Mouse (Mus musculus) mature B cell (primary cell): Measurements from ENCODE around the gene Ppp1r18.

Source experiments
- in situ Hi-C: fragments of 300-500 bp; cut with MboI; formaldehyde crosslinking; loops from 2 replicates; pipeline ENCODE4 v1.14.3; 2019

The Ppp1r18 gene

GRCm38 (mm10) chr17:35907609-35908008 is 42.2 kb downstream of the Ppp1r18 start:
- in situ Hi-C loops = no loop called here

DNA sequence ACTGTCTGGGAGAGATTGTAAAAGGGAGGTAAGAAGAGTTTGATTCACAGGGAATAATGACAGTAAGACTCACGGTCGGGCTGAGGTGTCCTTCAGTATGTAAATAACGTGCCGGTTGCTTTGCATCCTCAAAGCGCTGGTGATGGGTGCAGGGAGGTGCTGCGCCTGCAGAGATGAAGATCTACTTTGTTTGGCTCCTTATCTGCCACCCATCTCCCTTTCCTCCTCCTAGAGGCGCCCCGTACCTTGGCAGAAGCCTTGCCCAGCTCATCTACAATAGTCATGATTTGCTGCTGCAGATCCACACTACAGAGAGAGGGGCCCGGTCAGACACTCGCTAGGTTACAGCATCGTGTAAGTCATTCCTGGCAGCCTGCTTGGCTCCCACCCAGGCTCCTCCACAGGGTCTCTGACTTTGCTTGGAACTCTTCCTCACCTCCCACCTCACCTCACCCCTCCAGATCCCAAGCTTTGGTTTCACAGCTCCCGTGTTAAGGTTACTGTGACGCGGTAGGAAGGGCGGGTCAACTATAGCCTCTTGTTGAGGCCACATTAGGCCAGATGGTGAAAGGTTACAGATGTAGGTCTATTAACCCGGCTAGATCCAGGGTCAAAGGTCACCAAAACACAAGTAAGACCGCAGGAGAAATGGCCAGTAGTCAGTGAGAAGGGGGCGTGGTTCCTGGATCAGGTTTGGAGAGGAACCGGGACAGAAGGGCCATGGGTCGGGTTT is 44.0 kb downstream of the Ppp1r18 start:
- in situ Hi-C loops = no loop called here

- in situ Hi-C loops = no loop called here
Observed at GRCm38 (mm10) chr17:35909919-35910369, 44.6 kb downstream of the Ppp1r18 start, which contains the start of gene Atat1. Gene Atat1, minus strand, starts transcription at chr17:35910075.

- in situ Hi-C loops = loop anchor here (5.0 kb wide), 1 partner anchor 78 kb away; the partner anchor contains the start of gene Tubb5
Observed at GRCm38 (mm10) chr17:35914975-35915374, 49.6 kb downstream of the Ppp1r18 start.

GRCm38 (mm10) chr17:35915538-35916296 is 50.3 kb downstream of the Ppp1r18 start:
- in situ Hi-C loops = loop anchor here (5.0 kb wide), 1 partner anchor 78 kb away; the partner anchor contains the start of gene Tubb5

- in situ Hi-C loops = loop anchor here (5.0 kb wide), 1 partner anchor 79 kb away; the partner anchor contains the start of gene Tubb5
Observed at GRCm38 (mm10) chr17:35916297-35917142, 51.1 kb downstream of the Ppp1r18 start, which contains the start of the genes Mrps18b and Ppp1r10. Gene Mrps18b, minus strand, starts transcription at chr17:35916389. Gene Ppp1r10, plus strand, starts transcription at chr17:35916434.

GRCm38 (mm10) chr17:35917143-35917462 is 51.7 kb downstream of the Ppp1r18 start:
- in situ Hi-C loops = loop anchor here (5.0 kb wide), 1 partner anchor 80 kb away; the partner anchor contains the start of gene Tubb5

DNA sequence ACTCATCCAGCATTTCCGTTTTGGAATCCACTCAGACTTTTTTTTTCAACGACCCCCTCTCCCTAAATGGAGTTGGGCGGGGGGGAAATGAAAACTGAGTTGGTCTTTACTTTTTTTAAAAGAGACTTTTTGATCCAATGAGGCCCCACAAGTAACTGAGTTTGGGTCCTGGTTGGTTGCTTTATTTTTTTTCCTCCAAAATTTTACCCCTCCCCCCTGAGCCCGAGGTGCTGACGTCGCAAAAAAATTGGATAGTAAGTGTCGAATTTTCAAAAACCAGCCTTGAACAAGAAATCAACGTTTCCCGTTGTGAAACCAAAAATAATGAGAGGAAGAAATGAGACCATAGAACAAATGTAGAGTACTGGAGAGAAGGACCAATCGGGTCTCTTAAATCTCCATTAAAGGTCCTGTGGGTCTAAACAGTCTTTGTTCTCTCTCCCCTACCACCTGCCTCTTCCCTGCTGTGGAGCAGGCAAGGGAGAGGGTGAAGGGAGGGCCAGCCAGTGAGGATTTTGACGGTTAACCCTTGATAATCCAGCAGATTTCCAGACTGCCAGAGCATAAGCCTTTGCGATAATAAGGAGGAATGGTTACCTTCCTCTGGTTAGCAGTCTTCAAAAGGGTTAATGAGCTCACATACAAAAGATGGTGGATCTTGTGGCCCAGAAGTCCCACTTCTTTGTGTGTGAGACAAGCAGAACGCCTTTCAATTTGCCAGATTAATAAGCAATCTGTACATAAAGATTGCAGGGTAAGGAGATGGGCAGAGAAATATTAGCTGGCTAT is 52.3 kb downstream of the Ppp1r18 start:
- in situ Hi-C loops = loop anchor here (5.0 kb wide), 1 partner anchor 80 kb away; the partner anchor contains the start of gene Tubb5

DNA sequence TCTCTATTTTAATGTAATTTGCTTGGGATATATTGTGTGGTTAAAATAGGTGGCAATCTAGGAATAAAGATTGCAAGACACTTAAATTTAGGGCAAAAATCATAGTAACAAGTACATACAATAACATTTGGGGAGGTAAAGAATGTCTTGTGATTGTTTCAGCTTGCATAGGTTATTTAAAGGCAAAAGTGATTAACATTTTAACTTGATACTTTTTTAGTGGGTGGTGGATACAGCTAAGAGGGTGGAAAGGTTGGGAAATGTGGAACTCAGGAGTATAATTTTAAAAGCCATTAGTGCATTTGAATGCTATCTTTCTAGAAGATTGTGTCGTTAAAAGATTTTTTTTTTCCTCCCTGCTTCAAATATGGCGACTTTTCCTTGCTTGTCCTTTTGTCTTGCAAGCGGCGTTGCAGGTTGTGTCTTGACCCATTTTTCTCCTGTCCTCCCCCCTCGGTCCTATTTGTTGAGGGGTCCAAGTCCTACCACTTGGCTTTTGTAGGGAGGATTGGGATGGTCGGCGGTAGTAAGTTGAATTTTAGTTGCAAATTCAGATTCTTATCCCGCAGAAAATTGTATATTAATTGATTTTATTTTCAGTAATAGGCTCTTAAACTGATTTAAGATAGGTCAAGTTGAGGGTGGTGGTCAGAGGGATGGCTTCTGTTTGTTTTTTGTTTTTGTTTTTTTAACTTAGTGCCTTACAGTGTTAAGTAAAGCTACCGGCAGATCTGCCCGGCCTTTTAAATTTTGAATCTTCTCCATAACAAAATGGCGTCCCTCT is 53.1 kb downstream of the Ppp1r18 start:
- in situ Hi-C loops = loop anchor here (5.0 kb wide), 1 partner anchor 81 kb away; the partner anchor contains the start of gene Tubb5

GRCm38 (mm10) chr17:35919060-35919715 is 53.8 kb downstream of the Ppp1r18 start:
- in situ Hi-C loops = loop anchor here (5.0 kb wide), 1 partner anchor 82 kb away; the partner anchor contains the start of gene Tubb5

DNA sequence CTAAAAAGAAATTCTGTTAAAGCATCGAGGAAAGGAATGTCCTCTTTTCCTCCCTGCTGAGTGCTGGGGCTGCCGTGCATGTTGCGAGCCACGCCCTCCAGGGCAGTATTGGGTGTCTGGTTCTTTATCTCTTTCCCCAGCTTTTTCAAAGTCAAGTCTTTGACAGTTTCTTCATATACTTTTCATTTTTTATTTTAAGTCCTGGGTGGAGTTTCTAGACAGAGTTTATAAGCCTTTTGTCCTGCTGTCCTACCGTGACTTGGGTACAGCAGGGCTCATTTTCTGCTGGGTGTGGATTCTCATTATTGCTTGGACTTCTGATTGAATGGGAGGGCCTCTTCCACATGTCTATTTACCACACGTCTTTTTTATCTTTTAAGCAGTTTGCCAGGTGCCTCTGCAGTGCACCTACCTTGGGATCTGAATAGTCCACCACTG is 54.5 kb downstream of the Ppp1r18 start:
- in situ Hi-C loops = loop anchor here (5.0 kb wide), 1 partner anchor 83 kb away; the partner anchor contains the start of gene Tubb5

DNA sequence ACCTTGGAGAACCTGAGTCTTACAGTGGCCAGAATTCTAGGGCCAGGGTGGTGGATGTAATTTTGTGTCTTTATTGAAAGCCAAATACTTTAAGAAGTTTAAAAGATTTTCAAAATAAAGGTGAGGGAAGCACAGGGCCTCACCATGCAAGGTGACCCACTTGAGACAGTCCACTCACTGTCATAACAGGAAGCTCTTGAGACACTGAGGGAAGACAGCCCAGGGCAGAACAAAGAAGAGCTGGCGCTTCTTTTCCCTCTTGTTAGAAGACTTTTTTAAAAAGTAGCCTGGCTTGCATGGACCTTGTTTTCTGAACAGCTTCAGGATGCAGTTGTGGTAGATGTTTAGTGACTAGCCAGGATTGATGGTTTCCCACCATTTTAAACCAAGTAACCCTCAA is 55.0 kb downstream of the Ppp1r18 start:
- in situ Hi-C loops = no loop called here

DNA sequence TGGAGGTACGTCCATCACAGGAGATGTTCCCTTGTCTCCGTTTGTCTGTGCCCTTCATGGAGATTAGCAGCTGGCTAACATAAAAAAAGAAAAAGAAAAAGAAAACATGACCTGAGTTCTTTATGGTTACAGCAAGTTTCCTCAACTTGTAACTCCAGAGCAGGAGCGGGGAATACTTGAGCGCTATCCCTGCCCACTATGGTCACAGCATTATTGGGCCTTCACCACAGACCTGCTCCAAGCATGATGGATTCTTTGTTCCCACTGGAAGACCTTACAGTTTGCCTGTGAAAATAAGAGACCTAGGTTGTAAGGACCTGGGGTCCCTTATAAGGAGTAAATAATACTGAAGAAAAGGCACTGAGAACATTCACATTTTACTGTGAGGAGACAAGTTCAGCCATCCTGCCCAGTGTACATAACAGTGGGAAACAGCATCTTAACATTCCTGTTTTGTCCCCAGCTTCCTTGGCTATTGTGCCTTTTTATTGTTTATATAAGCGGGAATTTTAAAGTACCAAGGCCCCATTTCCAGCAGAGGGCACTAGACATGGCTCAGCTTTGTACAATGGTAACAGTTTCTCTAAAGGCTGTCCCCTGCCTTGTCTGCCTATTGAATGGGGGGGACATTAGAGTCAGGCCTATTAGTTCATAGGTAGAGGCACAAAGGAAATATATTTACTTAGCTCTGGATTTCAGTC is 55.6 kb downstream of the Ppp1r18 start:
- in situ Hi-C loops = no loop called here

DNA sequence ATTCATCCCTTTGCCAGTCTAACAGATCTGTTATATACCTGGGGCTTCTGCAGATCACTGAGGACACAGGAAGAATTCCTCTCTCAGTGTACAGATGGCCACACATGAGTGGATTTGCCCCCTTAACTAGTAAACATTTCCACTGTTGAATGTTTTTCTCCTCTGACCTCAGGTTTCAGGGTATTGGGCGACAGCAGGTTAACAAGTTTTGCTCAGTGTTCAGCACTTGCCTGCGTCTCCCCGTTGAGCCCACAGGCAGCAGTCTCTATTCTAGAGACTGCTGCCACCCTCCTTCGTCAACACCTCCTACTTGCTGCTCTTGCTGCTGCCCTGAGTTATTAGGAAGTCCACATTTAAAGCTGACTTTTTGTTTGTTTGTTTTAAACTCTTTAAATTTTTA is 56.3 kb downstream of the Ppp1r18 start:
- in situ Hi-C loops = no loop called here

DNA sequence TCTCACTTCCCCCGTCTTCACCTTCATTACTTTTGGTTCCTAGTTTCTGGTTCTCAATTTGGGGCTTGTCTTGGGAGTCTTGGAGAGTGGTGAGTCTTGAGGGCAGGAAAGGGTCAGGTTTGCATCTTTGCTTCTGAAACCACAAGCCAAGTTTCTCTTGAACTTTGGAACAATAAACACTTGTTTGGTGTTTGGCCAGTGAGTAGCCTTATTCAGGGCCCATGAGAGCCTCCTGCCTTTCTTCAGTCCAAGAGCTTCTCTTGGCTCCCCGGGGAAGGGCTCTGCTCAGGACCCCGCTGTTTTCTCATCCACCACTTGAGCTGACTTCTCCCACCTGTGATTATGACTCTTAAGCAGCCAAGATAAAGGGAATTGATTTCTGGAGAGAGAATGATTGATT is 57.2 kb downstream of the Ppp1r18 start:
- in situ Hi-C loops = no loop called here

DNA sequence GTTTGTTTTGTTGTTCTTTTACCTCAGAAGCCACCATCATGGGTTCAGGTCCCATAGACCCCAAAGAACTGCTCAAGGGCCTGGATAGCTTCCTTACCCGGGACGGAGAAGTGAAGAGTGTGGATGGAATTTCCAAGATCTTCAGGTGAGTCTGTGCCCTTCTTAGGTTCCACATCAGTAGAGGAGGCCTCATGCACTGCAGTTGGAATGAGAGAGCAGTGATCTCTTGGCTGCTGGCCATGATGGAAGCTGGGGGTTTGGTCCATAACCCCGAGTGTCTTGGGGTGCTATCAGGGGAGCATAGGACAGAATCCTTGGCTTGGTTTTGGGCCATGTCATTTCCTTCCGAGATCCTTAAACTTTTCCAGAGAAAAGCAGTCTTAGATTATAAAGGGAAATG is 57.9 kb downstream of the Ppp1r18 start:
- in situ Hi-C loops = no loop called here
